Mouse (Mus musculus) liver, embryonic 13.5 days (tissue): ENCODE measurements around the gene Coa4. TPM values are rescaled to one million over a fixed set of nuclear protein-coding genes. Genes with fewer than 3 reads are reported as not detected.

Source experiments
- ATAC-seq: fragments of 200-750 bp; cut with Nextera tagmentation; 2 replicates; pipeline ENCODE4 v1.8.0; 2017; ENCODE audit warnings: low read depth, mild to moderate bottlenecking, moderate number of reproducible peaks, moderate library complexity
- DNase-seq: peaks from one replicate; pipeline ENCODE4 v3.0.0; 2022
- H3K27ac ChIP-seq: fragments of 300-500 bp; sonication (generic); 2 replicates; pipeline ENCODE4 v1.5.1; 2015; ENCODE audit warnings: moderate library complexity, mild to moderate bottlenecking, inconsistent platforms
- H3K27me3 ChIP-seq: fragments of 300-500 bp; sonication (generic); 2 replicates; pipeline ENCODE4 v1.6.1; 2015; ENCODE audit warnings: mild to moderate bottlenecking, inconsistent platforms
- H3K36me3 ChIP-seq: fragments of 300-500 bp; sonication (generic); 2 replicates; pipeline ENCODE4 v1.6.1; 2015; ENCODE audit warnings: mild to moderate bottlenecking, inconsistent platforms
- H3K4me1 ChIP-seq: fragments of 300-500 bp; sonication (generic); replicated peaks from 2 replicates; pipeline ENCODE4 v1.6.1; 2015; ENCODE audit warnings: inconsistent platforms
- H3K4me2 ChIP-seq: fragments of 300-500 bp; sonication (generic); 2 replicates; pipeline ENCODE4 v1.6.1; 2015; ENCODE audit warnings: inconsistent platforms, mild to moderate bottlenecking, moderate library complexity
- H3K4me3 ChIP-seq: fragments of 300-500 bp; sonication (generic); replicated peaks from 2 replicates; pipeline ENCODE4 v1.5.1; 2015; ENCODE audit warnings: mild to moderate bottlenecking, inconsistent platforms
- H3K9ac ChIP-seq: fragments of 300-500 bp; sonication (generic); 2 replicates; pipeline ENCODE4 v1.6.1; 2015; ENCODE audit warnings: mild to moderate bottlenecking, inconsistent platforms
- H3K9me3 ChIP-seq: fragments of 300-500 bp; sonication (generic); replicated peaks from 2 replicates; pipeline ENCODE4 v1.6.1; 2016; ENCODE audit warnings: inconsistent platforms
- WGBS: fragments of 180-500 bp; shearing (Covaris S2); methylation state at CpG from one replicate; pipeline ENCODE4 v1.1.7; 2015; ENCODE audit not compliant: insufficient replicate concordance; 5-methylcytosine and 5-hydroxymethylcytosine counted together
- polyA plus RNA-seq: library from polyadenylated mRNA; unstranded; fragments of >200 nt; fragmentation: Nextera tagmentation; extraction: Ambion mirVana; gene quantifications from 2 replicates; pipeline ENCODE4 v1.2.1, GENCODE M21; 2015

Gene Coa4
- polyA plus RNA-seq, 1 experiment from 2014 or later = 14.3 TPM

- Histone ChIP-seq H3K27ac (peak overlapping the region; percentile 83), H3K4me3 (peak overlapping the region; percentile 79), H3K4me2 (peak overlapping the region; percentile 77), H3K36me3 (peaks cover 17% of the 10 kb centered on the region), H3K4me1 (peaks cover 19% of the 10 kb centered on the region), H3K9me3 (no peaks in the 10 kb centered on the region), H3K9ac (peak overlapping the region; percentile 80), H3K27me3 (no peaks in the 10 kb centered on the region)
- WGBS = 23% methylated on average over 7 of the region's 7 CpGs
- DNase-seq (no peak), ATAC-seq (no peak)
Measured at GRCm38 (mm10) chr7:100537519-100537902, 640 bp downstream of the Coa4 start.

GRCm38 (mm10) chr7:100539516-100539915 is 2.6 kb downstream of the Coa4 start:
- no peak overlapping the region for H3K9ac ChIP-seq

GRCm38 (mm10) chr7:100544437-100544836 is 7.6 kb downstream of the Coa4 start:
- H3K27me3 ChIP-seq = no peaks in the 10 kb centered on the region
- no peak overlapping the region for H3K4me2 ChIP-seq
- H3K36me3 ChIP-seq = peaks cover 25% of the 10 kb centered on the region
- no peaks in the 10 kb centered on the region for H3K4me1 ChIP-seq
- no peak overlapping the region for H3K9ac ChIP-seq
- peak; percentile 73 for ATAC-seq
- DNase-seq = no peak
- no peak overlapping the region for H3K4me3 ChIP-seq
- WGBS = 49% methylated on average over 1 of the region's 1 CpGs
- H3K9me3 ChIP-seq = no peaks in the 10 kb centered on the region
- H3K27ac ChIP-seq = no peak overlapping the region; the same call in 1 of the 2 replicates

More at GRCm38 (mm10) chr7:100539516-100539915, 2.6 kb downstream of the Coa4 start:
- H3K36me3 ChIP-seq = peaks cover 17% of the 10 kb centered on the region
- no peak for DNase-seq
- peaks cover 19% of the 10 kb centered on the region for H3K4me1 ChIP-seq
- no peaks in the 10 kb centered on the region for H3K27me3 ChIP-seq
- no peak overlapping the region for H3K4me2 ChIP-seq
- no peaks in the 10 kb centered on the region for H3K9me3 ChIP-seq
- WGBS = 85% methylated on average over 9 of the region's 9 CpGs
- no peak overlapping the region for H3K27ac ChIP-seq
- ATAC-seq = no peak
- H3K4me3 ChIP-seq = no peak overlapping the region

GRCm38 (mm10) chr7:100547631-100548030 is 10.8 kb downstream of the Coa4 start:
- ATAC-seq (no peak), DNase-seq (no peak)
- Histone ChIP-seq H3K4me3 (no peak overlapping the region), H3K27ac (peak overlapping the region; percentile 6; the same call in 1 of the 2 replicates), H3K27me3 (no peaks in the 10 kb centered on the region), H3K36me3 (peaks cover 31% of the 10 kb centered on the region; the same call in 1 of the 2 replicates), H3K9ac (no peak overlapping the region), H3K9me3 (no peaks in the 10 kb centered on the region), H3K4me2 (no peak overlapping the region), H3K4me1 (0 out of 2 replicates have a peak, but pooled peaks cover 2% of the 10 kb centered on the region)
- WGBS = 47% methylated on average over 4 of the region's 4 CpGs

GRCm38 (mm10) chr7:100549796-100550195 is 12.9 kb downstream of the Coa4 start:
- Histone ChIP-seq H3K4me1 (peaks cover 14% of the 10 kb centered on the region), H3K27me3 (no peaks in the 10 kb centered on the region), H3K27ac (no peak overlapping the region), H3K4me3 (no peak overlapping the region), H3K36me3 (peaks cover 35% of the 10 kb centered on the region; the same call in 1 of the 2 replicates), H3K4me2 (no peak overlapping the region), H3K9me3 (no peaks in the 10 kb centered on the region), H3K9ac (no peak overlapping the region)
- DNase-seq (no peak), ATAC-seq (no peak)
- WGBS = 67% methylated on average over 3 of the region's 3 CpGs

- no peak overlapping the region for H3K4me3 ChIP-seq
- no peak for DNase-seq
- H3K4me1 ChIP-seq = peaks cover 20% of the 10 kb centered on the region
- no peaks in the 10 kb centered on the region for H3K27me3 ChIP-seq
- ATAC-seq = no peak
- H3K4me2 ChIP-seq = no peak overlapping the region
- H3K9me3 ChIP-seq = no peaks in the 10 kb centered on the region
- H3K9ac ChIP-seq = no peak overlapping the region
- peaks cover 35% of the 10 kb centered on the region; the same call in 1 of the 2 replicates for H3K36me3 ChIP-seq
- peak overlapping the region; percentile 14; the same call in 1 of the 2 replicates for H3K27ac ChIP-seq
- 63% methylated on average over 5 of the region's 5 CpGs for WGBS
Measured at GRCm38 (mm10) chr7:100550338-100551007, 13.6 kb downstream of the Coa4 start.

GRCm38 (mm10) chr7:100554939-100555338 is 18.1 kb downstream of the Coa4 start:
- Histone ChIP-seq H3K9ac (no peak overlapping the region), H3K4me1 (peaks cover 46% of the 10 kb centered on the region), H3K27me3 (no peaks in the 10 kb centered on the region), H3K4me3 (no peak overlapping the region), H3K27ac (peak overlapping the region; percentile 83), H3K4me2 (no peak overlapping the region), H3K36me3 (peaks cover 20% of the 10 kb centered on the region; the same call in 1 of the 2 replicates), H3K9me3 (no peaks in the 10 kb centered on the region)
- peak; percentile 65; the same call in 1 of the 2 replicates for ATAC-seq
- WGBS = 42% methylated on average over 5 of the region's 5 CpGs
- DNase-seq = peak; percentile 54

- H3K4me1 ChIP-seq = peaks cover 45% of the 10 kb centered on the region
- 66% methylated on average over 13 of the region's 13 CpGs for WGBS
- no peak for DNase-seq
- no peak overlapping the region for H3K4me3 ChIP-seq
- no peak for ATAC-seq
- peak overlapping the region; percentile 39; the same call in 1 of the 2 replicates for H3K9ac ChIP-seq
- H3K4me2 ChIP-seq = no peak overlapping the region
- H3K9me3 ChIP-seq = no peaks in the 10 kb centered on the region
- H3K27ac ChIP-seq = peak overlapping the region; percentile 83
- H3K36me3 ChIP-seq = peaks cover 15% of the 10 kb centered on the region; the same call in 1 of the 2 replicates
- H3K27me3 ChIP-seq = no peaks in the 10 kb centered on the region
Measured at GRCm38 (mm10) chr7:100555431-100555951, 18.6 kb downstream of the Coa4 start.

GRCm38 (mm10) chr7:100557241-100557640 is 20.4 kb downstream of the Coa4 start:
- no peak overlapping the region for H3K4me2 ChIP-seq
- no peak for DNase-seq
- no peak for ATAC-seq
- no peak overlapping the region for H3K9ac ChIP-seq
- H3K36me3 ChIP-seq = peaks cover 6% of the 10 kb centered on the region; the same call in 1 of the 2 replicates
- H3K27me3 ChIP-seq = no peaks in the 10 kb centered on the region
- H3K4me3 ChIP-seq = no peak overlapping the region
- WGBS = 76% methylated on average over 5 of the region's 5 CpGs
- H3K4me1 ChIP-seq = peaks cover 52% of the 10 kb centered on the region
- H3K27ac ChIP-seq = no peak overlapping the region
- no peaks in the 10 kb centered on the region for H3K9me3 ChIP-seq

- Histone ChIP-seq H3K4me3 (no peak overlapping the region), H3K36me3 (peaks cover 2% of the 10 kb centered on the region; the same call in 1 of the 2 replicates), H3K4me2 (peak overlapping the region; percentile 41), H3K9me3 (no peaks in the 10 kb centered on the region), H3K4me1 (peaks cover 50% of the 10 kb centered on the region), H3K27ac (peak overlapping the region; percentile 55; the same call in 1 of the 2 replicates), H3K27me3 (no peaks in the 10 kb centered on the region), H3K9ac (peak overlapping the region; percentile 16; the same call in 1 of the 2 replicates)
- WGBS = 35% methylated on average over 4 of the region's 4 CpGs
- DNase-seq (peak; percentile 45), ATAC-seq (peak; percentile 91)
Measured at GRCm38 (mm10) chr7:100559331-100559730, 22.5 kb downstream of the Coa4 start.

- no peak for ATAC-seq
- 81% methylated on average over 11 of the region's 11 CpGs for WGBS
Measured at GRCm38 (mm10) chr7:100561861-100562587, 25.2 kb downstream of the Coa4 start.

More at GRCm38 (mm10) chr7:100561861-100562587, 25.2 kb downstream of the Coa4 start:
- peaks cover 9% of the 10 kb centered on the region; the same call in 1 of the 2 replicates for H3K36me3 ChIP-seq
- peaks cover 32% of the 10 kb centered on the region for H3K4me1 ChIP-seq
- H3K9ac ChIP-seq = no peak overlapping the region
- H3K4me3 ChIP-seq = no peak overlapping the region
- no peak overlapping the region for H3K4me2 ChIP-seq
- no peak for DNase-seq
- H3K9me3 ChIP-seq = no peaks in the 10 kb centered on the region
- H3K27ac ChIP-seq = no peak overlapping the region
- H3K27me3 ChIP-seq = no peaks in the 10 kb centered on the region
